Mouse (Mus musculus) heart, embryonic 14.5 days (tissue): ENCODE results near the gene Gm3500. TPM values are rescaled to one million over a fixed set of nuclear protein-coding genes. Genes with fewer than 3 reads are reported as not detected.
"Not testable (repeated sequence)": the region's sequence is repeated elsewhere in the genome, so short reads cannot be mapped to it uniquely, and the experiment has no call there.

Source experiments
- ATAC-seq: fragments of 200-750 bp; cut with Nextera tagmentation; 2 replicates; pipeline ENCODE4 v1.8.0; 2017; ENCODE audit warnings: low read depth, moderate TSS enrichment; ENCODE audit not compliant: insufficient number of reproducible peaks, insufficient read depth, low FRiP score
- H3K27ac ChIP-seq, 2 experiments: fragments of 200-500 bp in 1 of 2; fragments of 300-500 bp in 1 of 2; sonication (generic) in 1 of 2; replicated peaks in 1 of 2; 2 replicates each; pipeline ENCODE4 v1.5.1; 2012 to 2014; ENCODE audit warnings: low read depth in 2 of 2, low read length in 2 of 2, control low read depth in 1 of 2, mild to moderate bottlenecking in 1 of 2, mixed read lengths in 1 of 2; ENCODE audit not compliant: control insufficient read depth in 1 of 2, insufficient read depth in 1 of 2
- H3K27me3 ChIP-seq: fragments of 300-500 bp; sonication (generic); 2 replicates; pipeline ENCODE4 v1.6.1; 2014; ENCODE audit warnings: mild to moderate bottlenecking, low read length, control low read depth; ENCODE audit not compliant: control insufficient read depth, insufficient read depth
- H3K36me3 ChIP-seq: fragments of 300-500 bp; sonication (generic); 2 replicates; pipeline ENCODE4 v1.6.1; 2014; ENCODE audit warnings: mild to moderate bottlenecking, control low read depth, low read length, mixed read lengths; ENCODE audit not compliant: control insufficient read depth, insufficient read depth
- H3K4me1 ChIP-seq, 2 experiments: fragments of 200-500 bp in 1 of 2; fragments of 300-500 bp in 1 of 2; sonication (generic) in 1 of 2; 2 replicates each; pipeline ENCODE4 v1.6.1; 2012 to 2014; ENCODE audit warnings: low read length in 2 of 2, control low read depth in 1 of 2, mixed read lengths in 1 of 2; ENCODE audit not compliant: control insufficient read depth in 2 of 2, insufficient read depth in 2 of 2
- H3K4me2 ChIP-seq: fragments of 300-500 bp; sonication (generic); 2 replicates; pipeline ENCODE4 v1.6.1; 2014; ENCODE audit warnings: mild to moderate bottlenecking, low read length
- H3K4me3 ChIP-seq, 2 experiments: fragments of 200-500 bp in 1 of 2; fragments of 300-500 bp in 1 of 2; sonication (generic) in 1 of 2; 2 replicates each; pipeline ENCODE4 v1.5.1; 2012 to 2014; ENCODE audit warnings: low read length in 2 of 2, mild to moderate bottlenecking in 2 of 2, control low read depth in 1 of 2, low read depth in 1 of 2, moderate library complexity in 1 of 2; ENCODE audit not compliant: control insufficient read depth in 1 of 2, insufficient read depth in 1 of 2
- H3K9ac ChIP-seq: fragments of 300-500 bp; sonication (generic); 2 replicates; pipeline ENCODE4 v1.6.1; 2014; ENCODE audit warnings: mild to moderate bottlenecking, low read length
- H3K9me3 ChIP-seq: fragments of 300-500 bp; sonication (generic); 2 replicates; pipeline ENCODE4 v1.6.1; 2016; ENCODE audit warnings: low read length, control low read depth; ENCODE audit not compliant: control insufficient read depth
- WGBS: fragments of 180-500 bp; shearing (Covaris S2); extraction: QIAGEN DNeasy Blood & Tissue Kit; methylation state at CpG from one replicate; pipeline ENCODE4 v1.1.7; 2014; 5-methylcytosine and 5-hydroxymethylcytosine counted together
- polyA plus RNA-seq: library from polyadenylated mRNA; unstranded; fragments of >200 nt; fragmentation: Nextera tagmentation; extraction: Ambion mirVana; gene quantifications from 2 replicates; pipeline ENCODE4 v1.2.1, GENCODE M21; 2014

Gm3500 gene
- polyA plus RNA-seq: not detected in 2 replicates

DNA sequence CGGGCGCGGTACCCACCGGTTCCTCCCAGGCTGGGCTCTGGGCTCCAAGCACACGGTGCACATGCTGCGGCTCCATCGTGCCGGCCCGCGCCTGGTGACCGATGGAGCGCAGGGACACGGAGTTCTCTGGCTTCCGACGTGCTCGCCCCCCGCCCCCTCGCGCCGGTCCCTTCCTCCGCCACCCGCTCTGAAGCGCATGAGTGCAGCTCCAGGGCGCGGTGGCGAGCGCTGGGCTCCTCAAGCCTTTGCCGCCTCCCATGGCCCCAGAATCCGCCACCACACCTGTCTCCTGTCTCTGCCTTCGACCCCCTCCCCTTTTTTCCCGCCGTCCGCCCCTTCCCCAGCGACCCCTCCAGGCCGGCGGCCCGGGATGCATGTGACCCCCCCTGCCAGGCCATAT lies at the start of gene Gm3500:
Gm3500 (minus strand) TSS at position 101 of the 400 bp plus-strand sequence.
- not testable (repeated sequence) for H3K27me3 ChIP-seq, H3K4me1 ChIP-seq, H3K9ac ChIP-seq, ATAC-seq, H3K27ac ChIP-seq, H3K4me2 ChIP-seq, H3K4me3 ChIP-seq, H3K36me3 ChIP-seq, H3K9me3 ChIP-seq
- no CpG with 5 or more reads among the region's 37 CpGs for WGBS

DNA sequence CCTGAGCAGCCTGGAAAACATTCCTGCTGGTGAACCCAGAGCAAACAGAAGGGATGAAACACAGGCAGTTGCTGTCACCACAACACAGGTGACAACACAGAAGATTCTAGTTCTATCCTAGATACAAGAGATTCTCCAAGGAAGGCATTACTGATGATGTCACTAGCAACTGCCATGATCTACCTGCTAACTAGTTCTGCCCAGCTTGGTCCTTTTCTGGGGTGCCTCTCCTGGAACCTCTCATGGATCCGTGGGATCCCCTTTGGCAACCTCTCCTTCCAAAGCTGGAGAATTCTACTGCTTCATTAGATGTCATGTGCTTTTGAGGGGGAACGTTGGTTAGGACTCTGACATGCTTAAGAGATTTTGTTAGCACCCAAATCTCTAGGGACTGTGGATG lies 54.0 kb downstream of the Gm3500 start, which contains the start of gene Gm3542:
Gm3542 (minus strand) TSS at position 101 of the 400 bp plus-strand sequence.
- not testable (repeated sequence) for ATAC-seq, H3K9ac ChIP-seq, H3K4me3 ChIP-seq, H3K4me1 ChIP-seq, H3K27me3 ChIP-seq, H3K27ac ChIP-seq, H3K4me2 ChIP-seq, H3K36me3 ChIP-seq, H3K9me3 ChIP-seq
- WGBS: no CpG with 5 or more reads among the region's 2 CpGs

Other genes with a start within 250 kb of the Gm3500 start
- gene Gm3317, start 224.5 kb downstream of the Gm3500 start, polyA plus RNA-seq: not detected in 2 replicates
- not detected in 2 replicates for gene Gm8271, start 203.3 kb downstream of the Gm3500 start, polyA plus RNA-seq
- gene Gm3526, start 128.5 kb downstream of the Gm3500 start, polyA plus RNA-seq: not detected in 2 replicates
- gene Gm3542, start 54.1 kb downstream of the Gm3500 start, polyA plus RNA-seq: not detected in 2 replicates
- gene Gm3194, start 66.4 kb upstream of the Gm3500 start, polyA plus RNA-seq: 0.30 TPM in 1 of 2 replicates, not detected in the other
- not detected in 2 replicates for gene Gm8246, start 88.8 kb upstream of the Gm3500 start, polyA plus RNA-seq
- gene Gm3187, start 95.2 kb upstream of the Gm3500 start, polyA plus RNA-seq: not detected in 2 replicates
- gene Gm3488, start 112.6 kb upstream of the Gm3500 start, polyA plus RNA-seq: 0.15 and 1.6 TPM in 2 replicates
- not detected in 2 replicates for gene Gm3532, start 149.4 kb upstream of the Gm3500 start, polyA plus RNA-seq
- gene Gm8265, start 244.0 kb upstream of the Gm3500 start, polyA plus RNA-seq: not detected in 2 replicates